Mouse (Mus musculus): Measurements from ENCODE around the gene Gm10273. TPM values are rescaled to one million over a fixed set of nuclear protein-coding genes. Genes with fewer than 3 reads are reported as not detected.

Gene Gm10273
- total and polyA plus RNA-seq, 2 experiments from 2014 or later, result 4.6 to 11.2 TPM

- Histone ChIP-seq H3K9me3 (ENCODE audit: low read length) (no peaks in the 10 kb centered on the region), H3K27me3 (ENCODE audit: insufficient read depth, low read length) (no peaks in the 10 kb centered on the region), H3K4me2 (ENCODE audit: low read depth) (no peak overlapping the region), H3K9ac (no peak overlapping the region), H3K36me3 (ENCODE audit: insufficient read depth) (peaks cover 39% of the 10 kb centered on the region), H3K4me3 (ENCODE audit: low read depth, low read length) (no peak overlapping the region), H3K27ac (ENCODE audit: low read depth, low read length) (no peak overlapping the region), H3K4me1 (ENCODE audit: insufficient read depth) (no peaks in the 10 kb centered on the region)
- DNase-seq, result no peak
- no peak for ATAC-seq
- 85% methylated on average over 4 of the region's 4 CpGs for WGBS
- peak; percentile 48 for TF ChIP-seq CTCF (IDR thresholded peaks at IDR 0.05; ENCODE audit: low read depth)
Observed at GRCm38 (mm10) chr10:59358744-59359143, 36.7 kb upstream of the Gm10273 start.

- 94% methylated on average over 2 of the region's 2 CpGs for WGBS
Observed at GRCm38 (mm10) chr10:59363208-59363607, 32.2 kb upstream of the Gm10273 start.

GRCm38 (mm10) chr10:59364551-59364950 is 30.9 kb upstream of the Gm10273 start:
- H3K36me3 ChIP-seq (ENCODE audit: insufficient read depth), result peaks cover 64% of the 10 kb centered on the region
- 93% methylated on average over 3 of the region's 3 CpGs for WGBS
- no peak overlapping the region for H3K4me3 ChIP-seq (ENCODE audit: low read depth, low read length)
- no peak for DNase-seq
- no peaks in the 10 kb centered on the region for H3K27me3 ChIP-seq (ENCODE audit: insufficient read depth, low read length)
- no peaks in the 10 kb centered on the region for H3K4me1 ChIP-seq (ENCODE audit: insufficient read depth)
- no peak for TF ChIP-seq CTCF (IDR thresholded peaks at IDR 0.05; ENCODE audit: low read depth)
- no peak overlapping the region for H3K27ac ChIP-seq (ENCODE audit: low read depth, low read length)
- H3K9ac ChIP-seq, result no peak overlapping the region
- no peak overlapping the region for H3K4me2 ChIP-seq (ENCODE audit: low read depth)
- H3K9me3 ChIP-seq (ENCODE audit: low read length), result no peaks in the 10 kb centered on the region
- ATAC-seq, result no peak

More at GRCm38 (mm10) chr10:59363208-59363607, 32.2 kb upstream of the Gm10273 start:
- no peak overlapping the region for H3K4me2 ChIP-seq (ENCODE audit: low read depth)
- no peak overlapping the region for H3K4me3 ChIP-seq (ENCODE audit: low read depth, low read length)
- H3K27me3 ChIP-seq (ENCODE audit: insufficient read depth, low read length), result no peaks in the 10 kb centered on the region
- no peak for TF ChIP-seq CTCF (IDR thresholded peaks at IDR 0.05; ENCODE audit: low read depth)
- H3K36me3 ChIP-seq (ENCODE audit: insufficient read depth), result peaks cover 54% of the 10 kb centered on the region
- DNase-seq (no peak), ATAC-seq (no peak)
- H3K9me3 ChIP-seq (ENCODE audit: low read length), result no peaks in the 10 kb centered on the region
- no peaks in the 10 kb centered on the region for H3K4me1 ChIP-seq (ENCODE audit: insufficient read depth)
- H3K27ac ChIP-seq (ENCODE audit: low read depth, low read length), result no peak overlapping the region
- H3K9ac ChIP-seq, result no peak overlapping the region

GRCm38 (mm10) chr10:59365804-59366589 is 29.4 kb upstream of the Gm10273 start:
- Histone ChIP-seq H3K4me3 (ENCODE audit: low read depth, low read length) (no peak overlapping the region), H3K27ac (ENCODE audit: low read depth, low read length) (no peak overlapping the region), H3K9me3 (ENCODE audit: low read length) (no peaks in the 10 kb centered on the region), H3K9ac (no peak overlapping the region), H3K4me2 (ENCODE audit: low read depth) (no peak overlapping the region), H3K36me3 (ENCODE audit: insufficient read depth) (peaks cover 78% of the 10 kb centered on the region), H3K4me1 (ENCODE audit: insufficient read depth) (no peaks in the 10 kb centered on the region), H3K27me3 (ENCODE audit: insufficient read depth, low read length) (no peaks in the 10 kb centered on the region)
- DNase-seq (no peak), ATAC-seq (no peak)
- TF ChIP-seq CTCF (IDR thresholded peaks at IDR 0.05; ENCODE audit: low read depth), result no peak
- 70% methylated on average over 5 of the region's 5 CpGs for WGBS

- Histone ChIP-seq H3K4me1 (ENCODE audit: insufficient read depth) (no peaks in the 10 kb centered on the region), H3K36me3 (ENCODE audit: insufficient read depth) (peaks cover 81% of the 10 kb centered on the region), H3K4me3 (ENCODE audit: low read depth, low read length) (no peak overlapping the region), H3K9ac (no peak overlapping the region), H3K27me3 (ENCODE audit: insufficient read depth, low read length) (no peaks in the 10 kb centered on the region), H3K4me2 (ENCODE audit: low read depth) (no peak overlapping the region), H3K9me3 (ENCODE audit: low read length) (no peaks in the 10 kb centered on the region), H3K27ac (ENCODE audit: low read depth, low read length) (no peak overlapping the region)
- ATAC-seq (no peak), DNase-seq (no peak)
- no peak for TF ChIP-seq CTCF (IDR thresholded peaks at IDR 0.05; ENCODE audit: low read depth)
- WGBS, result 94% methylated on average over 4 of the region's 4 CpGs
Observed at GRCm38 (mm10) chr10:59366746-59367145, 28.7 kb upstream of the Gm10273 start.

- H3K4me3 ChIP-seq (ENCODE audit: low read depth, low read length), result no peak overlapping the region
- DNase-seq (no peak), ATAC-seq (no peak)
- H3K36me3 ChIP-seq (ENCODE audit: insufficient read depth), result peaks cover 77% of the 10 kb centered on the region
- H3K4me1 ChIP-seq (ENCODE audit: insufficient read depth), result no peaks in the 10 kb centered on the region
- no peak overlapping the region for H3K4me2 ChIP-seq (ENCODE audit: low read depth)
- no peak overlapping the region for H3K27ac ChIP-seq (ENCODE audit: low read depth, low read length)
- H3K9ac ChIP-seq, result no peak overlapping the region
- no peaks in the 10 kb centered on the region for H3K27me3 ChIP-seq (ENCODE audit: insufficient read depth, low read length)
- H3K9me3 ChIP-seq (ENCODE audit: low read length), result no peaks in the 10 kb centered on the region
- TF ChIP-seq CTCF (IDR thresholded peaks at IDR 0.05; ENCODE audit: low read depth), result no peak
- WGBS, result 89% methylated on average over 4 of the region's 4 CpGs
Observed at GRCm38 (mm10) chr10:59367206-59367605, 28.2 kb upstream of the Gm10273 start.

- TF ChIP-seq CTCF (IDR thresholded peaks at IDR 0.05; ENCODE audit: low read depth), result no peak
Observed at GRCm38 (mm10) chr10:59368729-59369128, 26.7 kb upstream of the Gm10273 start.

More at GRCm38 (mm10) chr10:59368729-59369128, 26.7 kb upstream of the Gm10273 start:
- Histone ChIP-seq H3K27me3 (ENCODE audit: insufficient read depth, low read length) (no peaks in the 10 kb centered on the region), H3K9ac (no peak overlapping the region), H3K4me2 (ENCODE audit: low read depth) (no peak overlapping the region), H3K27ac (ENCODE audit: low read depth, low read length) (no peak overlapping the region), H3K36me3 (ENCODE audit: insufficient read depth) (peaks cover 67% of the 10 kb centered on the region), H3K4me3 (ENCODE audit: low read depth, low read length) (no peak overlapping the region), H3K9me3 (ENCODE audit: low read length) (no peaks in the 10 kb centered on the region), H3K4me1 (ENCODE audit: insufficient read depth) (no peaks in the 10 kb centered on the region)
- DNase-seq (no peak), ATAC-seq (no peak)
- 80% methylated on average over 8 of the region's 8 CpGs for WGBS

All from forebrain, postnatal 0 days (tissue).